Mouse (Mus musculus) B cell, adult 2 months (primary cell): ENCODE measurements around the gene Tctex1d2.
"Not testable (repeated sequence)": the region's sequence is repeated elsewhere in the genome, so short reads cannot be mapped to it uniquely, and the experiment has no call there.

Experiments
- DNase-seq, 2 experiments: peaks; one replicate each; pipeline ENCODE4 v3.0.0; 2022

Gene Tctex1d2

DNA sequence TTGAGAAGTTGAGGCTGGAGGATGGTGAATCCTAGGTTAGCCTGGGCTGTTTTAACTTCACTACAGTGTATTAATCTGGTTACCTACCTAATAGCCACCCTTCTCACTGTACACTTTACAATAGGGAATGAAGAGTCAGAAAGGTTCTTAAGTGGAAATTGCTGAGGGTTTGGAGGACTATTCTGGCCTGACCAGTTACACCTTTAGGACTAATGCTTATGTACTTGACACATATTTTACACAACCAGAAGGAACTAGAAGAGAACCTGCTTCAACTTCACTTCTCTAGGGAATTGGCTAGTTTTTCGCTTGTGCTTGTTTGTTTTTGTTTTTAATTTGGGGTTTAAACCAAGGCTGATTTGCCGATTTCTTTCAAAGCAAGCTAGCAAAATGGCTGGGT is 13.6 kb downstream of the Tctex1d2 start:
- no peak for DNase-seq

DNA sequence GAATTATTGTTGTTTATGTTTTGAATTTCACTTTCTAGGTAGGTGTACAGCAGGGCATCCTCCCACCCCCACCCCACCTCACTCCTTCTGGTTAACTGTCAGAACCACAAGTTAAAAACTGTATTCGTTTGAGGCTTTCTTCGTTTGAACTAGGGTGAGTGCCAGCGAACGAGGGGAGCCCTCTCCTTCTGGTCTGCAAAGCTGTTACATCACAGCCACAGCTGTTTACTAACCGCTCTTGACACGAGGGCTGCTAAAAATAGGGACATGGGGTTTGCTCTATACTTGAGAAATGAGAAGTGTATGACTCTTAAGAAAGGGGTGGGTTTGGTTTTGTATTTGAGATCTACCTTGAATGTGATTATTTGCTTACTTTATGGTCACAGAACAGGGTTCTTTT is 14.6 kb downstream of the Tctex1d2 start:
- DNase-seq = peak; percentile 68 to 71

GRCm38 (mm10) chr16:32434691-32435090 is 15.2 kb downstream of the Tctex1d2 start:
- DNase-seq = no peak

- DNase-seq = no peak
Measured at GRCm38 (mm10) chr16:32436657-32437056, 17.2 kb downstream of the Tctex1d2 start.

GRCm38 (mm10) chr16:32437266-32437665 is 17.8 kb downstream of the Tctex1d2 start:
- no peak for DNase-seq

DNA sequence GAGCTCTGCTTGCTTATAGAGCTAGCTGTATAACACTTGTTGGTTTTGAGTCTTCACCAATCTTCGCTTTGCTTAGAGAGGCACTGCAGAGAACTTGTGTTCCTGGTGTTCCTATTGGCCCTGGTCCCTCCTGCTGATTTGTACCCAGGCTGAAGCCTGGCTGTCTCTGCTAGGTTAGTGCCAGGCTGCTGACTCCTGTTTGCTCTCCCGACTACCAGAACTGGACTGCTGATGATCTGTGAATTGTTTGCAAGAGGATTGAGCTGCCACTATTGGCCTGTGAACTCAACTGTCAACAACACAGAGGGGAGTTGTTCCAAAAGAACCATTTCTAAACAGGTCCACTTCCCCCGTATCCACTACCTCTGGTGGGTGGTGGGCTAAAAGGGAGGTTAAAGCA is 21.9 kb downstream of the Tctex1d2 start:
- no peak for DNase-seq

DNA sequence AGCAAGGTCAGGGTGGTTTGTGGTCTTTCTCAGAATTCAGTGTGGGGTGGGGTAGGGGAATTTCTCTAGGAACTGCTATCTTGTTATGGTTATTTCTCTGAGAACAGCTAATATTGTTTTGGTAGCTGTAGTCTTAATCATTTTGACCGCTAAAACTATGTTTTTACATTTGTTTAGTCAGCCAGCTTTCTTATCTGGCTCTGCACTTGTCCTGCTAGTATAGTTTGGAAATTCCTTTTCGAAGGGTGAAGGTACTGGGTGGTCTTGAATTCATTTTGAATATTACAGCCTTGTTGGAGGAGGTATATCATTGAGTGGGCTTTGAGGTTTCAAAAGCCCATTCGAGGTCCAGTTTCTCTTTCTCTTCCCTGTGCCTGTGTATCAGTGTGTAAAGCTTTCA is 25.1 kb downstream of the Tctex1d2 start:
- DNase-seq = not testable (repeated sequence)

DNA sequence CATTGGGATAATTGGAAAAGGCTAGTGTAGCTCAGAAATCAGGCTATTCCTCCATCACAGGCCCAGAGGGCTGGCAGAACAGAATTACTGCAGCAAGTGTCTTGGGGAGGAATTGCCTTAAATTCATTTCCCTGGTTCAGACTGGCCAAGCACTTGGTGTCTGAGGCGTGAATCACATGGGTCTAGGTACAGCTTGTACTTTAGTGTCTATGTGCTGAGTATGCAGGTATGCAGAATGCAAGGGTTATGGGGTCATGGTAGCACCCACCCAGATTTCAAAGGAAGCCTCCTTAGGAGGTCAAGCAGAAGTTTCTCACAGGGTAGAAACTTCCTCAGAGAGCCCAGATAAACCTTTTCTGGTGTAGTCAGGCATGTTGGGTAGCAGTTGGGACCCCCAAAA is 26.1 kb downstream of the Tctex1d2 start:
- no peak for DNase-seq

DNA sequence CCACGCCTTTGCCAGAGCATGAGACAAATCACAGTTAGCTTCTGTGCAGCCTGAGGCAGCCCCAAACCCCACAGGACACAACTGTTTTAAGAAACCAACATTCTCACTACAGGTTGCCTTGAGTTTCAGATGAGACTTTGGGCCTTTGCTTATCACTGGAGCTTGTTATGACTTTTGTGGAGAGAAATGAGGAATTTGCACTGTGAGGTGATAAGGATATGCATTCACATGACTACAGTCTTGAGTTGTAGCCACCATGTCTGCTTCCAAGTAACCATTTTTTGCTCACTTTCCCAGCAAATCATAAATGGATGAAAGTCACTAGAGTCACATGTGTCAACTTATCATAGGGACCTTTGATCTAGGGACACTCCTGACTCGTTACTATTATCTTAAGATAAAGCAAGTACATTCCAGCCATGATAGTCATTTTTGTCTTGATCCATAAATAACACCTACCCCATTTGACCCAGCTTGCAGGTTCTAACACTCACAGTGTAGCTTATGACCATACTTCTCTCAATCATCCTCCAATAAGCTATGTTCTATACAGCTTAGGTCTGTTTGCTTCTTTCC is 27.1 kb downstream of the Tctex1d2 start:
- no peak for DNase-seq

- DNase-seq = no peak
Measured at GRCm38 (mm10) chr16:32449665-32450064, 30.2 kb downstream of the Tctex1d2 start.

DNA sequence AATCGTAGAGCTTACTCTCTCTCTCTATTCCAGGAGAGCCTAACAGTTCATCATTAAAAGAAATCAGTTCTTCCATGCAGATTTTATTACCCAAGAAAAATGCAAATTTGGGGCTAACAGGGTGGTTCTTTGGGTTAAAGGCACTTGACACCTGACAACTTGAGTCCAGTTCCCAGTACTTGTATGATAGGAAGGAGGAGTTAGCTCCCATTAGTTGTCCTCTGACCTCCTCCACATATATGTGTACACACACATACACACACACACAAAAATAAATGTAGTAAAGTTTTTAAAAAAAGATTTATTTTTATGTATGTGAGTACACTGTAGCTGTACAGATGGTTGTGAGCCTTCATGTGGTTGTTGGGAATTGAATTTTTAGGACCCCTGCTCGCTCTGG is 30.6 kb downstream of the Tctex1d2 start:
- DNase-seq = no peak

DNA sequence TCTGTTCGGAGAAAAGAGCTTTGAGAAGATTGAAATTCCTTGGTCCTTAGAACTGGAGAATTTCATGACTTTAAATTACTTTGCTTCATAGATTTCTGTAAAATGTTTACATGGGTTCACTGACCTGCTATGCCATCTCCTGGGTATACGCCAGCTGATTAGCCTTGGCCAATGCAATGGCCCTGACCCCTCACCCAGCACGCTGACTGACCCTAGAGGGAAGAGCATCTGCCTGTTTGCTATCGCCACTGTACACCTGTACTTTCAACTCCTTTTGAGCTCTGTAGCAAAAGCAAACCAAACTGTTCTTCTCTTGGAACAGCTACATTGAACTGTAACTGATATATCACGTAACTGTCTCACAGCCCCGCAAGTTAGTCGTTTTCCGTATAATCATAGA is 33.6 kb downstream of the Tctex1d2 start:
- no peak for DNase-seq

DNA sequence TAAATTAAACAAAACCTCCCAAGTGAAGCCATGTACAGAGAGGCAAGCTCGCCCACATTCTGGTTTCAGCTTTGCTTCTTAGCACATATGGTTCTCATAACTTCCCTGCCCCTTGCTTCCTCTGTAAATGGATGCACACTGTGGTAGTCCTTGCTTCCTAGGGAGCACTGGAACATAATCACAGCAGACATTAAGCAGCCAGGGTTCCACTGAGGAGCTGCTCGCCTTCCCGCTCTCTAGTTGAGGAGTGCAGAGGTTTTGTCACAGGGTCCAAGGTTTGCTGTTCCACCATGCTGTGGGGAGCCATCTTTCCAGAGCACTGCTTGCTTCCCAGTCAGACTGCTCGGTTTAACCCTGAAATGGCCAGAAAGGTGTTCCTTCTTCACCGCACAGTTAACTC is 35.1 kb downstream of the Tctex1d2 start:
- no peak for DNase-seq

DNA sequence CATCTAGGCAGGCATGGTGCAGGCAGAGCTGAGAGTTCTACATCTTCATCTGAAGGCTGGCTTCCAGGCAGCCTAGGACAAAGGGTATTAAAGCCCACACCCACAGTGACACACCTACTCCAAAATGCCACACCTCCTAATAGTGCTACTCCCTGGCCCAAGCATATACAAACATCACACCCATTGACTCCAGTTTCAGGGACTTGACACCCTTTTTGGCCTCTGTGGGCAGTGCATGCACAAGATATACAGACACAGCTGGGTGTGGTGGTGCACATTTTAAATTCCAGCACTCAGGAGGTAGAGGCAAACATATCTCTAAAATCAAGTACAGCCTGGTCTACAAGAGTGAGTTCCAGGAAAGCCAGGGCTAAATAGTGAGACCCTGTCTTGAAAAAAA is 36.6 kb downstream of the Tctex1d2 start:
- DNase-seq = no peak

GRCm38 (mm10) chr16:32456761-32457160 is 37.3 kb downstream of the Tctex1d2 start:
- DNase-seq = no peak

GRCm38 (mm10) chr16:32457589-32458386 is 38.3 kb downstream of the Tctex1d2 start:
- peak; percentile 50 to 56 for DNase-seq

DNA sequence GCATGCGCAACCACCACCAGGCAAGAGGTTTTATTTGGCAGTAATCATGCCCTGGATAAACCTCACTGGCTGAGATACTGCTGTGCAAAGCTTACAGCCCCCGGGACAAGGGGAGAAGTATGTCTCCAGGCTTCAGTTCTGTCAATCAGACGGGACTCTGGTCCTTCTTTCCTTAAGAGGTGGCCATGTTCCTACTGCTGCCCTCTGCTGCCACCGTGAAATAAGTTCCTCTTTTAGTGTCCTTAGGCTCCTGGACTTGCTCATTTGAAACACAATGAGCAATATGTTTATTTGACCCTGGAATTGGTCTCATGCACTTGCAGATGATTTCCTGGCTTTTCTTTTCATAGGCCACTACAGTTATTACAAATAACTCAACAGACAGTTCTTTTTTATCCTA is 41.0 kb downstream of the Tctex1d2 start:
- no peak for DNase-seq

- no peak for DNase-seq
Measured at GRCm38 (mm10) chr16:32461713-32462112, 42.2 kb downstream of the Tctex1d2 start.

DNA sequence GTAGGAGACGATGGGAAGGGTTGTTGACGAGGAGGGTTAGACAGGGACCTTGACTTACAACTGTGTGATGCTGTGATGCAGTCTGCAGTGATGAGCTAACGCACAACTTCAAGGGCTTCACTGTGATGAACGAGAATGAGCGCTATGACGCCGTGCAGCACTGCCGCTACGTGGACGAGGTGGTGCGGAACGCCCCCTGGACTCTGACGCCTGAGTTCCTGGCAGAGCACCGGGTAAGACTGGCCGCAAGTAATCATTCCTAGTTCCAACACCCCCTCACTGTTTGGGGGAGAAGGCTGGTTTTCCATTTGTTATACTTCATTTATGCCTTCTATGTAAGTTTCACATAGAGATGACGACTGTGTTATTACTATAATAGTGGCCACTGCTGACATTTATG is 43.4 kb downstream of the Tctex1d2 start:
- DNase-seq = no peak

DNA sequence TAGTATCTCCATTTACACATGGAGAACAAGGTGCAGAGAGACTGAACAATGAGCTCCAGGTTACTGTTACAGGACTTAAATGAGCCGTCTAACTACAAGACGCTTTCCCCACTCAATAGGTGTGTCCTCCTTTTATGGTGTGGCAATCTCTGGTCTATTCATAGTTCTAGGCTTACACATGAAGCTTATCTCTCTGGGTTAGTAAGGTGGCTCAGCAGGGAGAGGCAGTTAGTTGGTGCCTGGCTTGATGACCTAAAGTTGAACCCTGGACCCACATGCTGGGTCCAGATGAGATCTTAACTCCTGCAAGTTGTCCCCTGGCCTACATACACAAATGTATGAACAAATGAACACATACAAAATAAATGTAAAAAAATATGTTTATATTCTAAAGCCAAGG is 43.9 kb downstream of the Tctex1d2 start:
- no peak for DNase-seq

- DNase-seq = no peak
Measured at GRCm38 (mm10) chr16:32464908-32465307, 45.4 kb downstream of the Tctex1d2 start.

- DNase-seq = no peak
Measured at GRCm38 (mm10) chr16:32468488-32468887, 49.0 kb downstream of the Tctex1d2 start.

DNA sequence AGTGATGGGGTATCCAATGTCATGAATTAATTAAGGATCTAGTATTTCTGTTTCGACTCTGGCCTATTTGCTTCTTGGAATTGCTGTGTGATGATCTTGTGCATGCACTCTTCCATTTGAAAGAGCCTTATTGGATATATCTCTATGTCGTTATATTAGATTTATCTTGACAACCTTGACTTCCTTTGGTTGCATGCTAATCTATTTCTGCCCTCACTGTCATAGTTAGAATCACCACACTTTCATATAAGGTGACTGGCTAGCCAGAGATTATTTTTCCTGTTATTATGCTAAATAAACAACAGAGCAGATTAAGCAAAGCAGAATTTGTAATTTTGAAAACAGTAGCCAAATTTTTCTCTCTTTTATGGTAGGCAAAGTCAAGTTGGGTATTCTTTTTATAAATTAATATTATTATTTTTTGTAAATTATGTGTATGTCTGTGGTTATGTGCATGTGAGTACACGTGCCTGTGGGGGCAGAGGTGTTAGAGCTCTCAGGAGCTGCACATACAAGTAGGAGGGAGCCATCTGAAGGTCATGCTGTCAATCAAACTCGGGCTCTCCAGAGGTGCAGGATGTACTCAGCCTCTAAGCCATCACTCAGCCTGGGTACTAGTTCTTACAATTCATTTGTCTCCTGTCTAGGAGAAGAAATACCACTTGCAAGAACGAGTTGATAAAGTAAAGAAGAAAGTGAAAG is 50.1 kb downstream of the Tctex1d2 start:
- no peak for DNase-seq
